ENCODE assay signal across 26 mouse cellular contexts in genomic region chr2:48513848-48514247, GRCm38 (mm10).
DNase-seq lines count a peak whose midpoint lies in the region; ATAC-seq and TF ChIP-seq lines count a peak whose summit lies in the region.
"Had no signal": no experiment of that assay in that cellular context is flagged by ENCODE, and none has a peak within 500 bp of the region (broad histone marks: within the 10 kb centered on the region; RNA-seq: fewer than 3 reads in every experiment).

No protein-coding gene starts in this region.

- no peaks in the 10 kb centered on the region for H3K36me3 ChIP-seq in stomach, postnatal 0 days (ENCODE audit: control insufficient read depth, insufficient read depth, low read length)
- H3K36me3 ChIP-seq: embryonic facial prominence, embryonic 13.5 days; forebrain, embryonic 12.5 days; forebrain, embryonic 15.5 days; heart, embryonic 12.5 days; heart, embryonic 15.5 days; hindbrain, embryonic 10.5 days; hindbrain, embryonic 13.5 days had no signal

- CTCF ChIA-PET in Patski (lab: Charles Lee), result no interaction called here

- H3K9me3 ChIP-seq in stomach, postnatal 0 days (ENCODE audit: control insufficient read depth, low read length), result no peaks in the 10 kb centered on the region
- H3K9me3 ChIP-seq: embryonic facial prominence, embryonic 13.5 days; forebrain, embryonic 12.5 days; forebrain, embryonic 15.5 days; heart, embryonic 12.5 days; heart, embryonic 15.5 days; hindbrain, embryonic 10.5 days; hindbrain, embryonic 13.5 days had no signal

- no peaks in the 10 kb centered on the region for H3K27me3 ChIP-seq in Patski
- H3K27me3 ChIP-seq in stomach, postnatal 0 days (ENCODE audit: control insufficient read depth, insufficient read depth, low read length), result no peaks in the 10 kb centered on the region
- H3K27me3 ChIP-seq: embryonic facial prominence, embryonic 13.5 days; forebrain, embryonic 12.5 days; forebrain, embryonic 15.5 days; heart, embryonic 12.5 days; heart, embryonic 15.5 days; hindbrain, embryonic 13.5 days had no signal

- no peak overlapping the region for H3K9ac ChIP-seq in stomach, postnatal 0 days (ENCODE audit: low read length)
- H3K9ac ChIP-seq: embryonic facial prominence, embryonic 13.5 days; forebrain, embryonic 12.5 days; forebrain, embryonic 15.5 days; heart, embryonic 12.5 days; heart, embryonic 15.5 days; hindbrain, embryonic 13.5 days had no signal

- in situ Hi-C loops in Patski (cut with MboI; ENCODE audit: low pct_unique_long_range_greater_than_20kb), result no loop called here

- no peaks in the 10 kb centered on the region for H3K4me1 ChIP-seq in stomach, postnatal 0 days (replicated peaks; ENCODE audit: control insufficient read depth, insufficient read depth)
- H3K4me1 ChIP-seq: embryonic facial prominence, embryonic 13.5 days; forebrain, embryonic 12.5 days; forebrain, embryonic 15.5 days; heart, embryonic 15.5 days; hindbrain, embryonic 10.5 days; hindbrain, embryonic 13.5 days had no signal

- POLR2A ChIA-PET in Patski (lab: Charles Lee), result no interaction called here

- H3K4me3 ChIP-seq in stomach, postnatal 0 days (ENCODE audit: low read depth, low read length), result no peak overlapping the region
- H3K4me3 ChIP-seq: embryonic facial prominence, embryonic 13.5 days; erythroblast, embryonic 14.5 days; forebrain, embryonic 12.5 days; forebrain, embryonic 15.5 days; heart, embryonic 12.5 days; heart, embryonic 15.5 days; hindbrain, embryonic 10.5 days; hindbrain, embryonic 13.5 days had no signal

- peak; percentile 11 for DNase-seq in Muller cell, postnatal 12 days (ENCODE audit: inconsistent ontology term)
- no peak for DNase-seq in Patski (ENCODE audit: low read depth, low spot score)
- DNase-seq in forelimb bud, embryonic 11.5 days (ENCODE audit: low read depth, low spot score), result peak; percentile 46
- DNase-seq in stomach, postnatal 0 days (ENCODE audit: low spot score), result no peak
- DNase-seq in gastrocnemius, postnatal 4 days (ENCODE audit: low spot score in 2 of 2), result no peak
- DNase-seq: adrenal gland, postnatal 10 days; adrenal gland, postnatal 36 days; cerebellum, adult 18-20 months; cerebellum, adult 9-10 months; cerebellum, postnatal 14 days; gastrocnemius, postnatal 10 days; gastrocnemius, postnatal 36 days; heart, adult 18-20 months; heart, postnatal 10 days; heart, postnatal 36 days had no signal

- TF ChIP-seq EP300 in stomach, postnatal 0 days (optimal IDR thresholded peaks at IDR 0.05), result no peak

- no peak overlapping the region for H3K4me2 ChIP-seq in stomach, postnatal 0 days (replicated peaks; ENCODE audit: low read depth)
- H3K4me2 ChIP-seq: embryonic facial prominence, embryonic 13.5 days; forebrain, embryonic 12.5 days; forebrain, embryonic 15.5 days; heart, embryonic 12.5 days; heart, embryonic 15.5 days; hindbrain, embryonic 13.5 days had no signal

- peak; percentile 44 for ATAC-seq in Patski
- ATAC-seq in megakaryocyte progenitor cell, adult 5-6 weeks (replicated peaks; ENCODE audit: poor library complexity), result peak; percentile 42; the same call in 1 of the 2 replicates
- no peak for ATAC-seq in stomach, postnatal 0 days (ENCODE audit: low FRiP score, low TSS enrichment)
- ATAC-seq: CD4-positive, CD25-positive, alpha-beta regulatory T cell, adult 4 months; forebrain, embryonic 15.5 days; hindbrain, embryonic 16.5 days had no signal

- no peak overlapping the region for H3K27ac ChIP-seq in stomach, postnatal 0 days (replicated peaks)
- H3K27ac ChIP-seq: embryonic facial prominence, embryonic 13.5 days; forebrain, embryonic 12.5 days; forebrain, embryonic 15.5 days; heart, embryonic 15.5 days; hindbrain, embryonic 10.5 days; hindbrain, embryonic 13.5 days had no signal

- no peak for TF ChIP-seq CTCF in Patski (IDR thresholded peaks at IDR 0.05)
- TF ChIP-seq CTCF in stomach, postnatal 0 days (IDR thresholded peaks at IDR 0.05; ENCODE audit: low read depth), result no peak

Comparison
In these comparisons a context has a peak if more than half of its experiments do, and no peak if none do; other contexts are left out.
1. DNase-seq: peak in Muller cell, postnatal 12 days (single experiment) and forelimb bud, embryonic 11.5 days (single experiment); none in Patski (single experiment), stomach, postnatal 0 days (single experiment) and gastrocnemius, postnatal 4 days (0 of 2).